Mouse (Mus musculus) erythroblast, adult 5-6 weeks (primary cell): Measurements from ENCODE around the gene Dlst. TPM values are rescaled to one million over a fixed set of nuclear protein-coding genes. Genes with fewer than 3 reads are reported as not detected.

ENCODE experiments used
- ATAC-seq: replicated peaks from 2 replicates; pipeline ENCODE4 v1.8.0; 2016; ENCODE audit warnings: moderate number of reproducible peaks, mild to moderate bottlenecking, moderate TSS enrichment, inconsistent platforms; ENCODE audit not compliant: poor library complexity, low FRiP score, severe bottlenecking
- total RNA-seq, 2 experiments: library from RNA; stranded (forward) in 1 of 2; stranded (reverse) in 1 of 2; fragments of 150-400 nt in 1 of 2; fragments of 200-764, 138-1000 nt in 1 of 2; gene quantifications; 2 replicates each; pipeline versions ENCODE4 v1.2.3 to v1.2.4; 2015 to 2017; ENCODE audit warnings: low replicate concordance in 2 of 2

Dlst gene
- total RNA-seq, 2 experiments from 2014 or later, result 21.1 to 122 TPM

DNA sequence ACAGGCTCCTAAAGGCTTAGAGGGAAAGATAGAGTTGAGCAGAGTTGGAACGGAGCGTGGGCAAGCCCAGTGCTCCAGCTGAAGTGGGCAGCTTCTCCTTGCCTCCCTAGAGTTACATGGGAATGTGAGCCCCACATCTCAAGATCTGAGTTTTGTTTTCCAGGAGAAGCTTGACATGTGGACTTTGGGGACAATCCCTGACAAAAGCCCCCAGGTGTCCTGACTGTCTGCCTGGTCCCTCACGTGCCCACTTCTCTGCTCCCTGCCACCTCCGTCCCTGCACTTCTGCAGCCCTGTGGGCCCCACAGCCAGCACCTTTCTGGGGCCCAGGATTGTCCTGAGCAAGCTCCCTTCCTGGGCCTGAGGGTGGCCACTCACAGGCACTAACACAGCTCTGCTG is 34.2 kb downstream of the Dlst start:
- ATAC-seq, result no peak

GRCm38 (mm10) chr12:85145630-85146029 is 35.0 kb downstream of the Dlst start:
- no peak for ATAC-seq

- ATAC-seq, result no peak
Observed at GRCm38 (mm10) chr12:85146355-85146754, 35.7 kb downstream of the Dlst start.

- no peak for ATAC-seq
Observed at GRCm38 (mm10) chr12:85146881-85147280, 36.2 kb downstream of the Dlst start.

DNA sequence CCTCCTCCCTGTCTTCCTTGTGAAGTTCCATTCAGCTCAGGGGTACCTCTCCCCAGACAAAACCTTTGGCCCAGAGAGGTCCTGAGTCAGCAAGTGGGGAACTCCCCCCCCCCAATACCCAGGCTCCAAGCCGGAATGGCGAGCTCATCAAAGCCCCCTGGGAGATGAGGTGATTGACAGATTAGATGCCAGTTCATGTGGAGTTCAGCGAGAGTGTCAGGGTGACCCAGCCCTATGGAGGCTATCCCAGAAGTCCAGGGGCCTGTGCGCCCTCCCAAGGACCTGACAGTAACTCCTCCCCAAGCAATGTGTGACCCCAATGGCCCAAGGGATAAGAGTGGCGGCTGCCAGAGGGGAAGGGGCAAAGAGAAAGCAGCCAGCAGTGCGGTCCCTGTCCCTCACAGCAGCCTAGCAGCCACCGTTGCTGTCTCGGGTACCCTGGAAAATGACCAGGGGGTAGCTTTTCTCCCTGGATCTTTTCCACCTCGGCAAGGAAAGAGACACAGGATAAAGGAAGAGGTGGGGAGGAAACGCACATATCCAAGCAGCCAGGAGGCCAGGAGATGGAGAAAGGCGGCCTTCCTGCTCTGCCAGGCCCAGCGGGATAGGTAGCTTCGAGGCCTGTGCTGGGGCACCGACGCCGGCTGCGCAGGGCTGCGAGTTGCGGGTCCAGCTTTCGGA is 39.8 kb downstream of the Dlst start:
- ATAC-seq, result no peak

GRCm38 (mm10) chr12:85151002-85151774 is 40.6 kb downstream of the Dlst start, which contains the start of gene Rps6kl1:
Gene Rps6kl1 (minus strand): TSS chr12:85151264.
- 0 out of 2 replicates have a peak, but pooled peaks have one; percentile 39 for ATAC-seq

- ATAC-seq, result no peak
Observed at GRCm38 (mm10) chr12:85153011-85153410, 42.4 kb downstream of the Dlst start.

DNA sequence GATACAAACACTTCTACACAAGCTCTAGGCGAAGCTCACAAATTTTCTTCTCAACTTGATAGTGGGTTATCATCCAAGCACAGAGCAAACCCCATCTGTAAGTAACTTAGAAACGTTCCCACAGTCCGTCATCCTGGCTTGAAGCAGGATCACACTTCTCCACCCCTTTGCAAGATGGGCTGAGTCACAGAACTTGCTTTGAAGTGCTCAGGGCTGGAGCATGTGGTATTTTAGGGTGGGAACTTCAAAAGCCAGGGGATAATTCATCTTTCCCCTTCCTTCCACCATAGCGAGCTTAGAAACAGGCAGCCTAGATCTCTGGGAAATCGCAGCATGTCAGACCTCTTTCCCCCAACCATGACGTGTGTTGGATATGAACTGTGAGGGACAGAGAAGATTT is 45.7 kb downstream of the Dlst start:
- no peak for ATAC-seq

- ATAC-seq, result no peak
Observed at GRCm38 (mm10) chr12:85157797-85158460, 47.3 kb downstream of the Dlst start.

DNA sequence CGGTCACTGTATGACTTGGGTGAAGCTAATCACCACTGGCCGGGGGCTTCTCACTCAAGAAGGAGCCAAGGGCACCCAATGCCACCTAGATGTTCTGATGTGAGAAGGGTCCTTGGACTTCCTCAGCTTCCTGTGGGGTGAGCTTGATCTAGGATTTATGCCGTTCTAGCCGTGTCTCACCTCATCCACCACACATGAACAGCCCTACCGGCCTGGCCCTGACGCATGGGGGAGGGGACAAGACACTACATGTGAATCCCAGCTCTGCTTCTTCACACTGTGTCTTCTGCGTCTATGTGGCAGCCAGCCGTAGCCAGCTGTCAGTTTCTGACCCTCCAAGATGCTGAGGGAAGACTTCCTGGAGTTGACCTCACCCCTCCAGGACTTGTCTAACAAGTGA is 48.2 kb downstream of the Dlst start:
- no peak for ATAC-seq

DNA sequence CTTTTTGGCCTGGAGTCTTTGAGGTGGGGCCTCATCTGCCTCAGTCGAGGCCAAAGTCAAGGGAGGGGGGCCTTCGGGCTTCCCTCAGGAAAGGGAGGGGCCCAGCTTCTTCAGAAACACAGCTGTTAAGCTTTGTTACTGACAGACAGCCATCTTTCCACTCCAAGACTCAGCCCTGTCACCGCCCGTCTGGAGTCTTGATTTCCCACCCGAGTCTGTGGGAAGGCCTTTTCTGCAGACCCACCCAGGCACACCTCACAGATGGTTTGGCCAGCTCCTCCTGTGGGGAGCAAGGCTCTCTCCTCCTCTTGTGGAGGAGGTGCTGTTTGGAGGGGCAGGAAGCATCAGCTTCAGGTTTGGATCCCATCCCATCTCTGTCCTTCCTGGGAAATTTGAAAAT is 49.0 kb downstream of the Dlst start:
- ATAC-seq, result no peak

GRCm38 (mm10) chr12:85164996-85165395 is 54.4 kb downstream of the Dlst start:
- no peak for ATAC-seq

DNA sequence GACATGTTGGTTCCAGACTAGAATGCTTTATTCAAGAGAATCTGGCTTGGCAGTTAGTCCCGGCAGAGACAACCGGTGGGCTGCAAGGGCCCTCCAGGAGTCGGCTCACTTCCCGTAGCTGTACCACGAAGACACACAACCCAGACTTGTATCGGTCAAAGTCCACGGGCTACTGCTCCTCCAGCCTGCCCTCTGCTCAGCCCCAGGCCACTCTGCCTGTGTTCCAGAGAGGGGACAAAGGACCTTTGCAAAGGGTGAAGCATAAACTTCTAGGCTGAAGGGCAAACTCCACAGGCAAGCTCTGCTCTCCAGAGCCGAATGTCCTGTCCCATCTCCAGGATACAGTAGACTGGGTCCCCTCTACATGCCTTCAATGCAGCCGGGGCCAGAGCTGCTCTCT is 56.0 kb downstream of the Dlst start:
- ATAC-seq, result no peak

DNA sequence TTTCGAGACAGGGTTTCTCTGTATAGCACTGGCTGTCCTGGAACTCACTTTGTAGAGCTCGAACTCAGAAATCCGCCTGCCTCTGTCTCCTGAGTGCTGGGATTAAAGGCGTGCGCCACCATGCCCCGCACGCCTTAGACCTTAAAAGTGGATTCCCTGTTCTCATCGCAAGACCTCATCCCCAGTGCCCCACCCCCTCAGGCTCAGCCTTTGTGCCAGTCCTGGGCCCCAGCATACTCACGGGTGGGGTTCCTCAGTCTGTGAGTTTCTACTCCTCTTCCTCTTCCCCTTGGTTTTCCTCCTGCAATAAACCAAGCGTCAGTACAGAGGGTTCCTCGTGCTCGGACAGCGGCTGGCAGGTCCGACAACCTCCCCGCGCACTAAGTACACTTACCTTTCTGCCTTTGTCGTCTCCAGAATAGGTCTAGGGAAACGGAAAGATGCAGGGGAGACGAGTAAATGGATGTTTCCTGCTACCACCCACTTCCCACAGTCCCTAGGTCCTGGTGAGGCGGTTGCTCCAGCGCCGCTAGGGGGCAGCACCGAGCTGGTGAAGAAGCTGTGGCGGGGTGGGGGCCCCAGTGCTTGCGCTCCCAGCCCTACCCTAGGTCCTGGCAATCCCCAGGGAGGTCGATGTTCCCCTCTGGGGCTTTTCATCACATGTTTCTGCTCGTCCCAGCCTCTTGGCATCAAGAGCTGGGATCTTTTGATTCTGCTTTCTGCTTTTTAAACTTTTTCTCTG is 58.7 kb downstream of the Dlst start:
- peak; percentile 71 for ATAC-seq

GRCm38 (mm10) chr12:85169877-85170276 is 59.2 kb downstream of the Dlst start:
- ATAC-seq, result no peak

DNA sequence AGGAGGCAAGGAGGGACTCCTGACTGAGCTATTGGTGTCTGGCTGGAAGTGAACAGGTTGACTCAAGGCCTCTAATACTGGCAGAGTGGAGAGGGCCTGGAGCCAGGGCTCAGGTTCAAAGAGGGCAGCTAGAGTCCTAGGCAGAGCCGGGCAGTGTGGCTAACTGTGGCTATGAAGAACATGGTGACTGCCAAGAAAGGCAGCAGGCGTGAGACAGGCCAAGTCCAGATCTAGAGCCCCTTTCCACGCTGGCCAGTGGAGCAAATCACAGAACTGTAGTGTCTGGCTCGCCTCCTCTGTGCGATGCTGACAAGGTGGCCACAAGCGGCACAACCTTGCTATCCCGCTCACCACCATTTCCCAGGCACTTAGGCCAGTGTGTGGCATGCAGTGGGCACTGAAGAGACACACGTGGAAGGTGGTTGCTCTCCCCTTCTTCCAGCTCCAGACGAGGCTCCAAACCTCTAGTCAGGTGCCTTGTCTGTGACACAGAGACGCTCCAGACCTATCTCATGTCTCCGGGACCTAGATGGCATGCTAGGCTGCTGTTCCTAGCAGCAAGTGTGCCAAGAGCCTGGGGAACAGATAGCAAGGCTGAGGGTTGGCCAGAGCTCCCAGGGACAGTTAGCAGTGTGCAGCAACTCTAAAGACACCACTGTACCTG is 59.8 kb downstream of the Dlst start:
- no peak for ATAC-seq

DNA sequence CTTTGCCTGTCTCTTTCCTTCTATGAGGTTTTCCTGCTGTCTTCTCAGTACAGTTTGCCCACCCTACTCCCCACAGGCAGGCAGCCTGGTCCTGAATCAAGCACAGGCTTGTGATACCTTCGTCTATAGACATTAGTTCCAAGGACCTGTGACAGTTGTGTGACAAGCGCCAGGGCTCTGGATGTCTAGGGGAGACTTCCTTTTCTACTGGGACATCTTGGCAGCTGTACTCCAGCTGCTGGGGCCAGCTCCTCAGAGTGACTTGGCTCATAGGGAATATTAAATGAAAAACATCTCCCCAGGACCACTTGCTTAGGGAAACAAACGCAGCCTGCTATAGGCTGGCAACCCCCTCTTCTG is 60.3 kb downstream of the Dlst start:
- no peak for ATAC-seq

- no peak for ATAC-seq
Observed at GRCm38 (mm10) chr12:85174016-85174415, 63.4 kb downstream of the Dlst start.

DNA sequence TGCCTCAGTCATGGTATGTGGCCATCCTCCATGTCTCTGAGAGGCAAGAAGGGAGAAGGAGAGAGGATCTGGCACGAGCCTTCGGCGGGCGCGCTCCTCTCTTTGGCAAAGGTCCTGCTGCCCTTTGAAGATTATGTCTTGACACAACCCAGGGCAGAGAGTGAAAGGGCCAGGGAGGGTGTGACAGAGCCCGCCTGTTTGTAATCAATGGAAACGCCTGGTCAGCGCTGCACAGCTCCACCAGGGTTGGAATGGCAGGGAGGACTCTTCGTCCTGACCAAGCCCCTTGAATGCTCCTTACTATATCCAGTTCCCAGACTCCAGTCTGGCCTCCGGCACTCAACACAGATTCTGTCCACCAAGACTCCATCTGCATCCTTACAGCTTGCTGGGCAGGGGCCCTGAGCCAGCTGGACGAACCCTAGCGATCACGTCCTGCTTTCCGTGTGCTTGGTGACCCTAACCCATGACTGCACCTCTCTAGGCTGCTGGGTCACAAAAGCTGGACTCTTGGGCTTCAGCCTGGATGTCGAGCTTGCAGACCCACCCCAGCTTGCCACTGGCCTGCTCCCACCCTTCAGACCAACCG is 64.5 kb downstream of the Dlst start:
- no peak for ATAC-seq
